Mouse (Mus musculus) erythroid progenitor cell, adult 5-6 weeks (primary cell): Measurements from ENCODE around the gene 4930404N11Rik. TPM values are rescaled to one million over a fixed set of nuclear protein-coding genes. Genes with fewer than 3 reads are reported as not detected.
A peak's percentile ranks its signal among the peaks of the same experiment; 100 is the strongest.

Source experiments
- ATAC-seq: replicated peaks from 2 replicates; pipeline ENCODE4 v1.8.0; 2016; ENCODE audit warnings: moderate number of reproducible peaks, mild to moderate bottlenecking, moderate TSS enrichment, inconsistent platforms; ENCODE audit not compliant: poor library complexity, low FRiP score, severe bottlenecking
- total RNA-seq, 2 experiments: library from RNA; stranded (forward) in 1 of 2; stranded (reverse) in 1 of 2; fragments of 150-400 nt in 1 of 2; fragments of 186-747, 209-891 nt in 1 of 2; gene quantifications; 2 replicates each; pipeline versions ENCODE4 v1.2.3 to v1.2.4; 2015 to 2017; ENCODE audit warnings: low replicate concordance in 2 of 2

Gene 4930404N11Rik
- total RNA-seq, 2 experiments from 2014 or later, result 14.8 to 15.1 TPM

DNA sequence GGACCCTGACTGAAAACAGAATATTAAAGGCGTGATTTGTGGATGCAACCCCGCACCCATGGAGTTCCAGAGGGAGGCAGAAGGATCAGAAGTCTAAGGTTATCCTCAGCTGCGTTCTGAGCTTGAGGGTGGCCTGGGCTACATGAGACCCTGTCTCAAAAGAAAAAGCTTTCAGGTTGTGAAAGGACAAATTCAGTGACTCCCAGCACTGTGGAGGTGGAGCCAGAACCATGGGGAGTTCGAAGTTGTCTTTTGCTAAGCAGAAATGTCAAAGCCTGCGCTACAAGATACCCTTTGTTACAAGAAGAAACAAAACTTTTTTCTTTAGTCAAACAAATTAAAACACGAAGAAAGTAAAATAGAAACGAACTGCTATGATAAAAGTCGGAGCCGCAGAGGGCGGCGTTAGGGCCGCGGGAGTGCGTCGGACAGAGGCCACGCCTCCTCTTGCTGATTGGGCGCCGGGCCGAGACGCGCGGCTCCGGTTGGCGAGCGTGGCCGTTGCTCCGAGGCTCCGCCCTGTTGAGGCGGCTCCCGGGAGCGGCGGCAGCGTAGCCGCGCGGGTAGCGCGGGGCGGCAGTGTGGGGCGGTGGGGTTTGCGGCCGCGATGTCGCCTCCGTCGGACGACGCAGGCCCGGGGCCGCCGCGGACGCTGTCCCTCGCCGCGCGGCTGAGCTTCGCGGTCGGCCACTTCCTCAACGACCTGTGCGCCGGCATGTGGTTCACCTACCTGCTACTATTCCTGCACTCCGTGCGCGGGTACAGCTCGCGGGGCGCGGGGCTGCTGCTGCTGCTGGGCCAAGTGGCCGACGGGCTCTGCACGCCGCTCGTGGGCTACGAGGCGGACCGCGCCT lies 8.4 kb downstream of the 4930404N11Rik start, which contains the start of gene Mfsd12:
TSS of gene Mfsd12 (plus strand) at position 501 of the 854 bp plus-strand sequence.
- ATAC-seq, result peak; percentile 86

DNA sequence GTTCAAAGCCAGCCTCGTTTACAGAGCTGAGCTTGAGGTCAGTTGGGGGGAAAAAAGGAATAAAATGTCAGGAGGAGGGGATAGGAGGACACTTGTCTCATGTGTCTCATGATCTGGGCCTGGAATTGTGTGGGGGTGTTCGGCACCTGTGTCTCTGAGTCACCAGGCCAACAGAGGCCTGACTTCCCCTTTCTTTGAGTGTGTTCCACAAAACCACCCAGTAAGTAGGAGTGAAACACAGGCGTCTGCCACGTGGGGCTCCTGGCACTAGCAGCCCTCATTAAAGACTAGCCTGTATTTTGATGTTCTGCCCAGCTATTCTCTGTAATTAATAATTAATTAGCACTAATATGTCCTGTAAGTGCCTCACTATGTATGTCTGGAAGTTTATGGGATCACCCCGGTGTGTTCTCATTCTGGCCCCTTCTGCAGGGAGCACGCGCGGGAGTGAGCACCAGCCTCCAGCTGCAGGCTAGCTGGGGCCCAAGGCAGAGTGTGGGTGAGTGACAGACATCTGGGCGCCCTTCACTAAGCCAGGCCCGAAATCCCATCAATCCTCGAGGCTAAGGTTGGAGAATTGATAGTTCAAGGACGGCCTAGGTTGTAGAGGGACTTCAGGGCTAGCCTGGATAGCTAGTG lies 9.1 kb downstream of the 4930404N11Rik start:
- ATAC-seq, result 0 out of 2 replicates have a peak, but pooled peaks have one; percentile 10

DNA sequence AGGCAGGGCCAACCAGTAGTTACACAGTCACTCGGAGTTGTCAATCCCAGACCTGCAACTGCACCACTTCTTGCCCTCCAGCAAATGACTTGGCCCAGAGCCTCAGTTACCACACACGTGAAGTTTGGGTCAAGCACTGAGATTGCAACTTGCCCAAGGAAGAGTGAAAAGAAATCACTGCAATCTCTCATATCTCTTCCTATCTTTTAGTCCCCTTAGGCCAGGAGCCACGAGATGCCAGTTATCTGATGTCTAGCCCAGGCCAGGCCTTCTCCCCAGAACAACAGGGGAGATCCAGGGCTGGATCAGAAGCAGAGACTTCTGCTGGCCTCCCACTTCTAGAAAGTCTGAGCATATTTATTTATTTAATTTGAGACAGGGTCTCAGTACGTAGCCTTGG lies 10.1 kb downstream of the 4930404N11Rik start:
- no peak for ATAC-seq

DNA sequence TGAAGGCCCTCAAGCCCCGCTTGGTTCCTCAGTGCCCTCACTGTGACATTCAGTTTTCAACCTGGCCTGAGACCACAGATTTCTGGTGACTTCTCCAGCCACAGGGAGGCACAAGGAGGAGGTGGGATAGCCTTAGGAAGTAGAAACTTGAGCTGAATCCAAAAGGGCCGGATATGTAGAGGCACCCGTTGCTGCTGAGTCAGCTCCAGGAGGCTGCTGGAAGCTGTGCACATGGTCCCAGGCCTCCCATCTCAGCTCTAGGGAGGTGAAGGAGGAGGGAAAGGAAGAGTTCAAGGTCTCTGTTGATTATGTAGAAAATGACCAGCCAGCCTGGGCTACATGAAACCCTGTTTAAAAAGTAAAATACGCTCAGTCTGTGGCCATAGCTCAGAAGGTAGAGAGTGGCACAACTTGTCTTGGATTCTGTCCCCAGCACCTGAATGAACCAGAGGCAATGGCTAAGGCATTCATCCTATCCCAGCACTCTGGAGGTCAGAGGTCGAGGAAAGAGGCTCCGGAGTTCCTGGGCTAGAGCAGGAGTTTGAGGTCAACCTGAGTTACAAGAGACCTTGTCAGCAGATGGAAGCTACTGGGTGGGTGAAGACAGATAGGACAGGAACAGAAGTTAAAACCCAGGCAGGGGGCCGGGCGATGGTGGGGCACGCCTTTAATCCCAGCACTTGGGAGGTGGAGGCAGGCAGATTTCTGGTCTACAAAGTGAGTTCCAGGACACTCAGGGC lies 10.7 kb downstream of the 4930404N11Rik start:
- ATAC-seq, result no peak

DNA sequence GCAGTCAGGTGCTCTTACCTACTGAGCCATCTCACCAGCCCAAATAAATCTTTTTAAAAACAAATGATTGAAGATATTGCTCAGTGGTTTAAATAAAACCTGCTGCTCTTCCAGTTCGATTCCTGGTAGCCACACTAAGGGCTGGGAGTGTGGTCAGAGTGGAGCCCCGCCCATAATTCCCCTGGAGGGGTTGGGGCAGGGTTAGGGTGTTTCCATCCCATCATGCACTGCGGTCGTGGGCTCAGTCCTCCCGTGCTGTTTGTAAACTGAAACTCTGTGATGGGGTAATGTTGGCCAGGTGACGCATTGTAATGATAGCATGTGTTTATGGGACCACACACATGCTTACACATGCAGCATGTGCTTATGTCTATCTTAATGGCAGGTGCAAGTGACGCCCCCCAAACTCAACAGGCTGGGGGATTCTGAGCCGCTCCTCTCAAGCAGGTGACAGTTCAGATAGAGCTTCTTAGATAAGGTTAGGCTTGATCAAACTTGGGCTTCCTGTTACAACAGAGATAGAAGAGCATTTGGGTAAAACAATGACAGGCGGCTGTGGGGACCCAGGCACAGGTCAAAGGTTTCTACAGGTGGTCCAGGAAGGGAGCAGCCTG lies 13.8 kb downstream of the 4930404N11Rik start:
- ATAC-seq, result peak; percentile 53

DNA sequence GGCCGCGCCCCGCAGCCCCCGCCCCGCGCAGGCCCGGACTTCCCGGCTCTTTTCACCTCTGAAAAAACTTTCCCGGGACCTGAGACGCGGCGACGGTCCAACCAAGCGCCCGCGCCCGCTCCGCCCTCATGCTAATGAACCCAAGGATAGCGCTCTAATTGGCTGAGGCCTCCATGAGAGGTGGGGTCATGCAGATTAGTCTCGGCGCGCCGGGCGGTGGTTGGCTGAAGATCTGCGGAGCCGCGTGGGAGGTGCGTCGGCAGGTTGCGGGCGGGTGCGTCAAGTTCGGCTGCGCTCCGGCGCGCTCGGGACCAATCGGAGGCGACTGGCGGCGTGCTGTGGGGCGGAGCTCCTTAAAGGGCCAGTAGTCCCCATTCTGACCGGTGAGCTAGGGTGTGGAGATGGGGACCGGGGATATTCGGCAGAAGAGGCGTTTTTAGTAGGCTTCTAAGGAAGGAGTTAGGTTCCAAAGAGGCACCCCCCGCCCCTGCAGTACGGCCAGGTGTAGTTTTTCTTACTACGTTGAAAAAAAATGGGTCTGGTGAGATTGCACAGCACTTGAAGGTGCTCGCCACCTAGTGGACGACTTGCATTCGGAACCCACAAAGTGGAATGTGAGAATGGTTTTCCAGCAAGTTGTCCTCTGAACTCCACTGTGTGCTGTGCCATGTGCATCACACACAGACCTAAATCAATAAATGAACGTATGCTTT lies 15.1 kb downstream of the 4930404N11Rik start, which contains the start of gene Hmg20b:
TSS of gene Hmg20b (minus strand) at position 130 of the 713 bp plus-strand sequence.
- ATAC-seq, result peak; percentile 82

DNA sequence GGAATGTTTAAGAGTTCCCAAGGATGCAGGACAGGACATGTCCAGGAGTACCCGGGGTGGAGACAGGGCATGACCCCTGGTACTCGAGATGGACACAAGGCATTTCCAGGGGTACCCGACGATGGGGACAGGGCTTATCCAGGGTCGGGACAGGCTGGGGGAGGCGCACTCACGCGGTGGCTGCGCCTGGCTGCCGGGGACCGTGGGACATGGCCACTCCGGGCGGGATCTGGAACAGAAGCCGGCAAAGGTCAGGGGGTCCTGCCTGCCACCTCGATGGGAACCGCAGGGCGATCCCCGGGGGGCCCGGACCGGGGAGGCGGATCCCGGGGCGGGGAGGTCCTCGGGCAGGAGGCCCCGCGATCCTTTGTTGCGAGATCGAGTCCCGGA lies 15.7 kb downstream of the 4930404N11Rik start:
- no peak for ATAC-seq

DNA sequence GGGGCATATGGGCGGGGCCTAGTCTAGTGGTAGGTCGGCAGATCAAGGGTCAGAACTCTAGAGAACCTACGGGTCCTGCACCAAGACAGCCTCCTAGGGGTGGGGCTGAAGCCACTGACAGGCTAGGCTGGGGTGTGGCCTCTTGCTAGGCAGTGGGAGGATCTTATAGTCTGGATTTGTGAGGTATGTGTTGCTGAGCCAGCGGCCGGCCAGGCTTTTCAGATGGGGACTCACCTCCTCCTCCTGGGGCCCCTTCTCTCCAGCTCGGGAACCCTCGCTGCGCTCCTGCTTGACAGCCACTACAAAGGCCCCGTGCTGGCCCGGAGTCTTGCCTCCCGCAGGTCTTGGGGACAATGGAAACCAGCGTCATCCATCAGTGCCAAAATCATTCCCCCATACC lies 16.5 kb downstream of the 4930404N11Rik start:
- ATAC-seq, result peak; percentile 62

DNA sequence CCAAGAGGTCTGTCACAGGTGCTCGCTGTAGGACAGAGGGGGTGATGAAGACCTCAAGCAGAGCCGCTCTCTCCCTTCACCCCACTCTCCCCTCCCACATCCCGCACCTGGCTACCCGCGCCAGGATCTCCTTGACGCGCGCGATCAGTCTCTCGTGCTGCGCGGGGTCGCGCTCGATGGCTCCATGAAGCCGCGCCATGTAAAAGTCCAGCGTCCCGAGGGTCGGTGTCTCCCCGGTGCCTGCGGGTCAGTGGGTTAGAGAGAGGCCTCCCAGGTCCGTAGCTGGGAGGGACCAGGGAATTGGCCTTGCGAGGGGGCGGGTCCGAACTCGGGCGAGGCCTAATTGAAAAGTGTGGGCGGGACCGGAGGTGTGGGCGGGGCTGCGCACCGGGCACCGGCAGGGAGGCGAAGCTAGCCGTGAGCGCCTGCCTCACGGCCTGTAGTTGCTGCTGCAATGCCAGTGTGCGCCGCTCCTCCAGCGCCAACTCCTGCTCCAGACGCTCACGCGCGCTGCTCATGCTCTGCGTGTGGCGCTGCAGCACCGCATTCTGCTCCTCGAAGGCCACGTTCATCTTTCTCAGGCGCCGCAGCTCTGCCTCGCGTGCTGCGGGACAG lies 19.1 kb downstream of the 4930404N11Rik start:
- peak; percentile 59 for ATAC-seq

DNA sequence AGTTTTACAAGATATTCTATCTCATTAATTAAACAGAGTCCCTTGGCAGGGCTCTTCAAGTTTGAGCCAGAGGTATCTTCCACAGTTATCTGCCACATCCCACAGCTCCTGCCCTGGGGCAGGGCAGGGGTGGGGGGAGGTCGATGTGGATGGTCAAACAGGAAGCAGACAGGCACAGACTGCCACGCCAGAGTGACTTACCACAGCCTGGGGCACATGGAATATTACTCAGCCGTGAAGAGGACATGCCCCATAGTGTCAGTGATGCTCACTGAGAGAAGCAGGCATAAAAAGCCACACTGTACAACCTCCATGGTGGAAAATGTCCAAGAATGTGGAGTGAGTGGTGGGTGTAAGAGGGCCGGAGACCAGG lies 20.5 kb downstream of the 4930404N11Rik start:
- no peak for ATAC-seq

DNA sequence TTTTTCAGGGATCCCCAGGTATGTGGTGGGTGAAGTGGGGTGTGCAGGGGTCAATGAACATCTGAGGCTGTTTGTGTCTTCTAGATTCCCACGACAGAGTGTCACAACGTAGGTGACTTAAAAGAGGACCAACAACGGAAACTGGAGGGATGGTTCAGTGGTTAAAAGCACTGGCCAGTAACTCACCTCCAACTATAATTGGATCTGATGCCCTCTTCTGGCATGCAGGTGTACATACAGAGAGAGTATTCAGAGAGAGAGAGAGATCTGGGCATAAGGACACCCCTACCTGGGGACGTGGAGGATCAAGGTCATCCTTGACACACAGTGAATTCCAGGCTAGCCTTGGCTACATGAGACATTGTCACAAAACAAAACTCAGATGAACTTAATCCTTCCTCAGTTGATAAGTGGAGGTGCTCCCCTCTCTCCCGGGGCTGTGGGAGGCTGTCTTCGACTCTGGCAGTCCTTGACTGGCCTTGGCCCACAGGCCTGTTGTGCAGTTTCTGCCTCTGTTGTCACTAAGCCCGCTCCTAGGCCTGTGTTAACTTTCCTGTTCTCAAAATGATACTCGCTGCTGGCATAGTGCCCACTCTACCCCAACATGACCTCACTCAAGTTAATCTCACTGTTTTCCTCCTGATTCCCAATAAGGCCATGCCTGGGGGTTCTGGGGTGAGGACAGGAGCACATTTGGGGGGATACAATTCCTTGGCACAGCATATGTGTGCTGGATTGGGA lies 21.0 kb downstream of the 4930404N11Rik start:
- no peak for ATAC-seq

DNA sequence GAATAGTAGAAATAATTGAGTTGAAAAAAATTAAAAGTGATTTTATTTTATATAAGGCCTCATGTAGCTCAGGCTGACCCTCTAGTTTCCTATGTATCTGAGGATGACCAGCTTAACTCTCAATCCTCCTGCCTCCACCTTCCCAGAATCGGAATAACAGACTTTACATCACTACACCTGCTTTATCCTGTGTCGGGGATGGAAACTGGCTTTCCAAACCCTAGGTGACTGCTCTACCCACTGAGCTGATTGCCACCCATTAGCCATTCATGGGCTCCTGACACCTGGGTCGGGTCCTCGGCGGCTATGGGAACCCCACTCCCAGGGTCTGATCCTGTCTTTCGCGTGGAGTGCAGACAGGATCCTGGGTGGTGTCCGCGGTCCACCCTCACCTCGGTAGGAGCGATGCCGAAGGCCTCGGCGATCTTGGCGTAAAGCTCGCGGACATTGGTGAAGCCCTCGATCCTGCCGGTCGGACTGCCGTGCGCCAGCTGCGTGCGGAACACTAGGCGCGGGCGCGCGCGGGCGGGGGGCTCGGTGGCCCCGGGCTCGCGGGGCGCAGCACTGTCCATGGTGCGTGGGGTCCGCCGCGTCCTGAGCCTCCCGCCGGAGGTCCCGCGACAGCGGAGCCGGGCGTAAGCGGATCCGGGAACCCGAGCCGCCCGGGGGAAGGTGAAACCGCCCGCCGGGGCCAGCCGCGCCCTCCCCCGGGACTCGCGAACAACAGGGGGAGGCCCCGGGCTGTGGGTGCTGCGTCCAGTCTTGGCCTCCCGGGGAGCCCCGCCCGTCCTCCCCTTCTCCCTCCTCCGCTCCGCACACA lies 22.7 kb downstream of the 4930404N11Rik start, which contains the start of gene Gipc3:
TSS of gene Gipc3 (minus strand) at position 581 of the 820 bp plus-strand sequence.
- no peak for ATAC-seq

DNA sequence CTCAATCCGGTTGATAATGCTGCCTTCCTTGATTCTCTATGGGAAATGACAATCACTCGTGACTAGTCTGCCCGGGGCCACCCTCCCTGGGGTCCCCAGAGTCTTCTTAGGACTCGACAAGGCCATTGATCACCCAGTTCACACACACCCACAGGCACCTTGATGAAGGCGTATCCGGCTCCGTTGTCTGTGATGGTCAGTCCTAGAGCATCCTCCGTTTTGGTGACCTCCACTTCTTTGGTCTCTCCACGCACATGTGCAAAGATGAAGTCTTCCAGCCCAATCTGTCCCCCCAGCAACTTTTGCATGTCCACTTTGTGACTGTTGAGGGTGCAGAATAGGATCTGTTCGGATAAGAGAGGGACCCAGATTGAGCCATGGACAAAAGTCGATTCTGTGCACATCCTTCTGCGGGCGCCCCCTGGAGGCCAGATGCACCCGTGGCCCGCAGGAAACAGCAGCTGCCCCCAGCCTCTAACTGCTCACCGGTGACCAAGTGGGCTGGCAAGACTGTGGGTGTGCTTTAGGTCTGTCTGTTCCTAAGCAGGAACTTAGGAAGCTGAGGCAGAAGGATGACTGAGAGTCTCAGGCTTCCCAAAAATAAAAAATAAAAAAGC lies 24.2 kb downstream of the 4930404N11Rik start:
- ATAC-seq, result peak; percentile 56; the same call in 1 of the 2 replicates

DNA sequence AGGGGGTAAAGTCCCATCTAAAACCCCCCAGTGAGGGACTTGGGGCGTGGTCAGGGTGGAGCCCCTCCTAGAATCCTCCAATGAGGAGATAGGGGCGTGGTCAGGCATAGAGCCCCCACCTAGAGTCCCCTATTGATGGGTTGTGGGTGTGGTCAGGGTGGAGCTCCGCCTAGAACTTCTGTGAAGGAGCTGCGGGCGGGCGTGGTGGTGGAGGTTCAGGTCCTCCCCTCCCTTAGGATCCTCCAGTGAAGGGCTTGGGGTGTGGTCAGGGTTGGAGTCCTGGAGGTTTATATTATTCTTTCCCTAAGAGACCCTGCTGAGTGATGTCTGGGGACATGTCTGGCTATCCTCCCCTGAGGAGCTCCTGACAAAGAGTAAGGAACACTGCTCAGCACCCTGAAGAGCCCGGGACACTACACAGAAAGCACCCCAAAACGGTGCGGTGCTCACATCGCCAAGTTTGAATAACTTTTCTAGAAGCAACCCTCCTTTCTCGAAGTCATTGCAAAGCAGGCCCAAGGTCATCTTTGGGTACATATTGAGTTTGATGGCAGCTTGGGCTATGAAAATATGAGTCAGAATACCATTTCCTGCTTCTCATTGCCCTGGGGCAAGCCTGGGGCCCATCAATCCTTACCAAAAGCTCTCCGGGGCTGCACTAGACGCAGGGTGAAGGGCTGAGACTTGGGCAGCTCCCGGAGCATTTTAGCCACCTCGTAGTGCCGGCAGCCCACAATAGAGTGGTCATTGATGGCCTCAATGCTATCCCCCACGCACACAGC lies 24.9 kb downstream of the 4930404N11Rik start:
- no peak; the same call in 1 of the 2 replicates for ATAC-seq

DNA sequence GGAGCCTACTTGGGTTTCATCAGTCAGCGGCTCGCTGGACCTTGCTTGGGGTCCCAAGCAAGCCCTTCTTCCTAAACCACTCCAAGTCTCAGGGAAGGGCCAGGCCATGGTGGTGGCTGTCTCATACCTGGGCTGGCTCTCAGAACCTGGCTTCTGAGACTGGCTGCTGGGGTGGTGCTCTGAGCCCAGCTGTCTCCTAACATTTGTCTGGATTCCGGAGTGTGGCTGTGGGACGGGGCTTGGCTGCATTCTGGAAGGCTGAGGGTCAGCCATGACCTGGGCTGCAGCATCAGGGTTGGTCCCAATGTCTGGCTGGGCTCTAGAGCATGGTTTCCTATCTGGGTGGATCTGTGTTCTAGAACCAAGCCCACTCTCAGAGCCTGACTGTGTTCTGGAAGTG lies 29.1 kb downstream of the 4930404N11Rik start:
- ATAC-seq, result no peak
